Mouse (Mus musculus): ENCODE measurements around the gene Ssc5d. TPM values are rescaled to one million over a fixed set of nuclear protein-coding genes. Genes with fewer than 3 reads are reported as not detected.

The Ssc5d gene
- polyA plus RNA-seq, 1 experiment from 2014 or later: 1.3 TPM

Other genes starting within 250 kb of the Ssc5d start
- 168 and 171 TPM in 2 replicates for gene Hspbp1, start 240.7 kb upstream of the Ssc5d start, polyA plus RNA-seq (2015; fragmentation: Nextera tagmentation; extraction: Ambion mirVana)
- gene Brsk1, start 235.2 kb upstream of the Ssc5d start, polyA plus RNA-seq (2015; fragmentation: Nextera tagmentation; extraction: Ambion mirVana): 7.1 and 8.7 TPM in 2 replicates
- gene Tmem150b, start 200.5 kb upstream of the Ssc5d start, polyA plus RNA-seq (2015; fragmentation: Nextera tagmentation; extraction: Ambion mirVana): 0.12 and 0.27 TPM in 2 replicates
- 57.4 and 61.8 TPM in 2 replicates for gene Kmt5c, start 185.7 kb upstream of the Ssc5d start, polyA plus RNA-seq (2015; fragmentation: Nextera tagmentation; extraction: Ambion mirVana)
- gene Cox6b2, start 172.7 kb upstream of the Ssc5d start, polyA plus RNA-seq (2015; fragmentation: Nextera tagmentation; extraction: Ambion mirVana): 24.1 and 28.1 TPM in 2 replicates
- gene Fam71e2, start 154.5 kb upstream of the Ssc5d start, polyA plus RNA-seq (2015; fragmentation: Nextera tagmentation; extraction: Ambion mirVana): not detected in 2 replicates
- gene Il11, start 142.9 kb upstream of the Ssc5d start, polyA plus RNA-seq (2015; fragmentation: Nextera tagmentation; extraction: Ambion mirVana): 0.87 and 1.1 TPM in 2 replicates
- gene Tmem190, start 142.8 kb upstream of the Ssc5d start, polyA plus RNA-seq (2015; fragmentation: Nextera tagmentation; extraction: Ambion mirVana): not detected in 2 replicates
- gene Tmem238, start 136.1 kb upstream of the Ssc5d start, polyA plus RNA-seq (2015; fragmentation: Nextera tagmentation; extraction: Ambion mirVana): 5.9 and 6.3 TPM in 2 replicates
- 212 and 228 TPM in 2 replicates for gene Rpl28, start 132.9 kb upstream of the Ssc5d start, polyA plus RNA-seq (2015; fragmentation: Nextera tagmentation; extraction: Ambion mirVana)
- gene Ube2s, start 113.2 kb upstream of the Ssc5d start, polyA plus RNA-seq (2015; fragmentation: Nextera tagmentation; extraction: Ambion mirVana): 269 and 295 TPM in 2 replicates
- gene Shisa7, start 81.1 kb upstream of the Ssc5d start, polyA plus RNA-seq (2015; fragmentation: Nextera tagmentation; extraction: Ambion mirVana): 10.8 and 12.8 TPM in 2 replicates
- 3.2 and 4.1 TPM in 2 replicates for gene Isoc2b, start 55.5 kb upstream of the Ssc5d start, polyA plus RNA-seq (2015; fragmentation: Nextera tagmentation; extraction: Ambion mirVana)
- gene Isoc2a, start 48.6 kb upstream of the Ssc5d start, polyA plus RNA-seq (2015; fragmentation: Nextera tagmentation; extraction: Ambion mirVana): 0.75 and 0.77 TPM in 2 replicates
- 0.45 and 0.47 TPM in 2 replicates for gene Gm36210, start 19.3 kb upstream of the Ssc5d start, polyA plus RNA-seq (2015; fragmentation: Nextera tagmentation; extraction: Ambion mirVana)
- 3.5 and 4.2 TPM in 2 replicates for gene Zfp628, start 10.6 kb upstream of the Ssc5d start, polyA plus RNA-seq (2015; fragmentation: Nextera tagmentation; extraction: Ambion mirVana)
- 35.3 and 35.8 TPM in 2 replicates for gene Nat14, start 3.8 kb upstream of the Ssc5d start, polyA plus RNA-seq (2015; fragmentation: Nextera tagmentation; extraction: Ambion mirVana)
- 0.12 and 0.18 TPM in 2 replicates for gene Sbk2, start 38.6 kb downstream of the Ssc5d start, polyA plus RNA-seq (2015; fragmentation: Nextera tagmentation; extraction: Ambion mirVana)
- 0.49 and 0.62 TPM in 2 replicates for gene Sbk3, start 45.4 kb downstream of the Ssc5d start, polyA plus RNA-seq (2015; fragmentation: Nextera tagmentation; extraction: Ambion mirVana)
- 60.3 and 66.8 TPM in 2 replicates for gene Zfp579, start 70.4 kb downstream of the Ssc5d start, polyA plus RNA-seq (2015; fragmentation: Nextera tagmentation; extraction: Ambion mirVana)
- gene Zfp524, start 88.6 kb downstream of the Ssc5d start, polyA plus RNA-seq (2015; fragmentation: Nextera tagmentation; extraction: Ambion mirVana): 8.1 and 9.2 TPM in 2 replicates
- gene Fiz1, start 88.9 kb downstream of the Ssc5d start, polyA plus RNA-seq (2015; fragmentation: Nextera tagmentation; extraction: Ambion mirVana): 41.9 and 44.6 TPM in 2 replicates
- 1.2 TPM in 1 of 2 replicates, not detected in the other for gene Gm44973, start 89.7 kb downstream of the Ssc5d start, polyA plus RNA-seq (2015; fragmentation: Nextera tagmentation; extraction: Ambion mirVana)
- 6.0 and 7.5 TPM in 2 replicates for gene Zfp865, start 94.6 kb downstream of the Ssc5d start, polyA plus RNA-seq (2015; fragmentation: Nextera tagmentation; extraction: Ambion mirVana)
- 58.8 and 65.2 TPM in 2 replicates for gene Ccdc106, start 94.8 kb downstream of the Ssc5d start, polyA plus RNA-seq (2015; fragmentation: Nextera tagmentation; extraction: Ambion mirVana)
- not detected in 2 replicates for gene 4632433K11Rik, start 108.3 kb downstream of the Ssc5d start, polyA plus RNA-seq (2015; fragmentation: Nextera tagmentation; extraction: Ambion mirVana)
- 7.8 and 9.3 TPM in 2 replicates for gene Zfp784, start 112.7 kb downstream of the Ssc5d start, polyA plus RNA-seq (2015; fragmentation: Nextera tagmentation; extraction: Ambion mirVana)
- 90.6 and 113 TPM in 2 replicates for gene Zfp580, start 125.8 kb downstream of the Ssc5d start, polyA plus RNA-seq (2015; fragmentation: Nextera tagmentation; extraction: Ambion mirVana)
- gene U2af2, start 136.4 kb downstream of the Ssc5d start, polyA plus RNA-seq (2015; fragmentation: Nextera tagmentation; extraction: Ambion mirVana): 99.8 and 101 TPM in 2 replicates
- 105 and 118 TPM in 2 replicates for gene Epn1, start 154.4 kb downstream of the Ssc5d start, polyA plus RNA-seq (2015; fragmentation: Nextera tagmentation; extraction: Ambion mirVana)
- not detected in 2 replicates for gene Rfpl4, start 191.2 kb downstream of the Ssc5d start, polyA plus RNA-seq (2015; fragmentation: Nextera tagmentation; extraction: Ambion mirVana)
- 0.31 and 1.0 TPM in 2 replicates for gene Rasl2-9, start 200.2 kb downstream of the Ssc5d start, polyA plus RNA-seq (2015; fragmentation: Nextera tagmentation; extraction: Ambion mirVana)
- gene Vmn1r55, start 223.9 kb downstream of the Ssc5d start, polyA plus RNA-seq (2015; fragmentation: Nextera tagmentation; extraction: Ambion mirVana): not detected in 2 replicates

All from hindbrain, embryonic 15.5 days (tissue).